Mouse (Mus musculus) B cell, adult 2 months (primary cell): ENCODE results near the gene Hmgb2.
"Not testable (repeated sequence)": the region's sequence is repeated elsewhere in the genome, so short reads cannot be mapped to it uniquely, and the experiment has no call there.

ENCODE experiments used
- DNase-seq, 2 experiments: peaks; one replicate each; pipeline ENCODE4 v3.0.0; 2022

The Hmgb2 gene

GRCm38 (mm10) chr8:57511316-57512118 is at the start of gene Hmgb2:
Hmgb2 (plus strand) TSS chr8:57511907.
- DNase-seq, result peak; percentile 99 to 100

DNA sequence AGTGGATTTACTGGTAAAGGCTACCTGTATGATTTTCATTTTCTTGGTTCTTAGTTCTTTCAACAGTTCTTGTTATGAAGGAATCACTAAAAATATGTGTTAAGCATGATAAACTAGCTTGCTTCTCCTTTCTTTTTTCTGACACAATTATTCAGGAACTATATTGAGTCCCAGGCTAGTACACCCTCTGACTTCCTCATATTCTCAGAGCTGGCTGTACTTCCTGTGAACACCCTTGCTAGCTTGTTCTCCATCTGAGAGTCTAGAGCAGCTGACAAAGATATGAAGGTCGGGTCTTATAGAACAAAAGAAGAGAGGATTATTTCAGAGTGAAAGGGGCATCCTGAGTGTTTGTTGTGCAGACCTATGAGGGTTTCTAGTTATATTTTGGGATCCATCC is 48.9 kb upstream of the Hmgb2 start:
- DNase-seq, result no peak

DNA sequence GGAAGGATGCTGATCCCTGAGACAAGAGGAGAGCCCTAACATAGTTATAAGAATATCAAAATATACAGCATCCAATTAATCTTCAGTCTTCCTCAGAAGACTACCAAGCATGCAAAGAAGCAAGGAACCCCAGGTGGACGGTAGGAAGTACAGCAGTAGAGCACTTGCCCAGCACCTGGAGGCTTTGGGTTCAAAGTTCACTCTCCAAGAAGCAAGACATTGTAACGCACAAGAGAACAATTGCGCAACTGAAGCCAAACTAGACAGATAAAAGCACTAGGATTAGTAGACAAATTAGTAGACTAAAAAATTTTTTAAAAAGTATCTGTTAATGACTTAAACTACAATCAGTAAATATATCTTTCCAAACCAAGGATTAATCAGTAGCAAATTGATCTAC is 48.0 kb upstream of the Hmgb2 start:
- no peak for DNase-seq

GRCm38 (mm10) chr8:57468624-57469023 is 43.1 kb upstream of the Hmgb2 start:
- DNase-seq, result no peak

GRCm38 (mm10) chr8:57470863-57471262 is 40.8 kb upstream of the Hmgb2 start:
- DNase-seq, result no peak

- no peak for DNase-seq
Measured at GRCm38 (mm10) chr8:57473751-57474150, 38.0 kb upstream of the Hmgb2 start.

DNA sequence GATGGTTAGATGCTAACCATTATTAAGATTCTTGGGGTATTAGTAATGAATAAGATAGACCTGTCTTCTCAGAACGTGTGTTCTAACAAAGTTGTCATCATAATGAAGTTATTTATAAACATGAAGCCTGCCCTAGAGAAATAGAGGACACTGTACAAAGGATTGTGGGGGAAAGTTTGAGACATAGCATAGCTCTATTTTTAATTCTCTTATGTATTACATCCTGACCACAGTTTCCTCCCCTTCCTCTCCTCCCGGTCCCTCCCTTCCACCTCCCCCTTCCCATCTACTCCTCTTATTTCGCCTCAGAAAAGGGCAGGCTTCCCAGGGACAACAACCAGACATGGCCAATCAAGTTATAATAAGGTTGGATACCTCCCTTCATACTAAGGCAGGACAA is 33.3 kb upstream of the Hmgb2 start:
- no peak for DNase-seq

- no peak for DNase-seq
Measured at GRCm38 (mm10) chr8:57479700-57480099, 32.0 kb upstream of the Hmgb2 start.

DNA sequence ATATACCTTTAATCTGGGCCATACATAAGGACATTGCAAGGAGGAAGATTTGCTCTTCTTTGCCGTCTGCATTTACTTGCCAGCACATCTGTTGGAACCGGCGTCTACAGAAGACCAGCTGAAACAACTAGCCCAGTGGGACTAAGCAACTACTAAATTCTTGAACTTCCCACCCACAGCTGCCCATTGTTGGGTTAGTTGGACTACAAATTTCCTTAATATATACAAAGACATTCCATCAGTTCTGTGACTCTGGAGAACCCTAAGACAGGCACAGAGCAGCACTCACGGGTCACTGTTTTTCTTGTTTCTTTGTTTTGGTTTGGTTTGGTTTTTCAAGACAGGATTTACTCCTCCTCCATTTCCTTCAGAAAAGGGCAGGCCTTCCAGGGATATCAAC is 31.1 kb upstream of the Hmgb2 start:
- no peak for DNase-seq

DNA sequence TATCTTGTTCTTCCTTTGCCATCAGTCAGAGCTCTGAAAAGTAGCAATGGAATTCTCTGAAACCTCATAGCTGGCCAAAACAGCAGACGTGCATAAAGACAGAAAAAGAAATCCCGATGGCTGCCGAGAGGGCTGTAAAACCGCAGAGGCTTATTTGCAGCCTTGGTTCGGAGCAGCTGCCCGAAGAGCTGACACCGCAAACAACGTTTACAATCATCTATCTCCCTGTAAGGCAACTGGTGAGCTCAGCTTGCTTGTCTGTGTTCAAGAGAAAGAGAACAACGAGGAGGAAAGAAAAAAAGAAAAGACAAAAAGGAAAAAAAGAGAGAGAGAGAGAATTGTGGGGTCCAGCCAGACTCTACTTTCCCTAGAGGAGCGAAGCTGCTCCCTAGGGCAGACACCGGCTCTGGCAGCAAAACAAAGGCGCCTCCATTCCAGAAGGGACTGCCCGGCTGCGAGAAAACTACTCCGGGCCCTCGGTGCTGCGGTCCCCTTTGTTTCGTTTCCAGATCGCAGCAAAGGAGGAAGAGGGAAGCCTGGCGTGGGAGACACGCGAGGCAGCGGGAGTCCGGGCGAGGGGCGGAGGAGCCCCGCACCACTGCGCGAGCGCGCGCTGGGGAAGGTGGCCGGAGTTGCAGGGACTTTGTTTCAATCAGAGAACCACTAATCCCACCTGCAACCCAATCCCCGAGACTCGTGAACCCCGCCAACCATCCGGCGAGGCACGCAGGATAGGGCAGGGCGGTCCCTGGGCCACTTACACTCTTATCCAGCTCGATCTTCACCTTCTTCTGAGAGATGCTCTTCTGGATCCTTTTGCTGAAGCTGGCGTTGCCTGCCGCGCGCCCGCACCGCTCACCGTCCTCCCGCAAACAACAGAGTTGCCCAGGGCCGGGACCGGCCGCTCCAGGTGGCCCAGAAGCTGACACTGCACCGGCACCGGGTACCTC is 24.9 kb upstream of the Hmgb2 start:
- DNase-seq, result peak; percentile 19 to 53

- DNase-seq, result peak; percentile 100
Measured at GRCm38 (mm10) chr8:57487441-57488155, 24.1 kb upstream of the Hmgb2 start, which contains the start of gene Sap30. Sap30 (minus strand) TSS chr8:57487860.

GRCm38 (mm10) chr8:57488312-57488765 is 23.4 kb upstream of the Hmgb2 start:
- DNase-seq, result peak; percentile 82 to 84

- no peak for DNase-seq
Measured at GRCm38 (mm10) chr8:57489366-57489765, 22.3 kb upstream of the Hmgb2 start.

DNA sequence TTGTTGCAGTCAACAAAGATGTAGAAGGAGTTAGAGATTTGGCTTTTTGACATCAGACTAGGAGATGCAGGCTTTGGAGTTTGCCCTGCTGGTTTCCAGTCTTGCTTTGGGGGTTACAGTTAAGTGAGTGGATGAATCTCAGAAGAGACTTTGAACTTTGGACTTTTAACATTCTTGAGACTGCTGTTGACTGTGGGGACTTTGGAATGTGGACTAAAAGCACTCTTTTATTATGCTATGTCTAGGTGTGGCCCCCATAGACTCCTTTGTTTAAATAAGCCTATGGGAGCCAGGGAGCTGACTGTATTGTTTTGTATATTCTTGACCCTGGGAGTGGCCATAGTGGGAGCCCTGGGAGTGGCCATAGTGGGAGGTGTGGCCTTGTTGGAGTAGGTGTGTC is 21.8 kb upstream of the Hmgb2 start:
- DNase-seq, result no peak

DNA sequence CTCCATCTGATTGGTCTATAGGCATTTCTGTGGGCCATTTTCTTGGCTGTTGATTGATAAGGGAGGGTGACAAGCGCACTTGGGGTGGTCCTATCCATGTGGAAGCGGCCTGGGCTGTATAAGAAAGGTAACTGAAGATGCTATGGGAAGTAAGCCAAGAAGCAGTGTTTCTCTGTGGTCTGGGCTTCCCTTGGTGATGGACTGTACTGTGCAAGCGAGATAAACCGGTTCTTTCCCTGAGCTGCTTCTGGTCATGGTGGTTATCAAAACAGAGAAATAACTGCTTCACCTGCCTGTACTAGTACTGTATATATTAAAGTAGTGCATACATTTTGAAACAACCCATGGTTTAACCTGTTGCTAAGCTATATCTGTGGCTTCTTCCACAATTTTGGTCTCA is 19.8 kb upstream of the Hmgb2 start:
- DNase-seq, result no peak

DNA sequence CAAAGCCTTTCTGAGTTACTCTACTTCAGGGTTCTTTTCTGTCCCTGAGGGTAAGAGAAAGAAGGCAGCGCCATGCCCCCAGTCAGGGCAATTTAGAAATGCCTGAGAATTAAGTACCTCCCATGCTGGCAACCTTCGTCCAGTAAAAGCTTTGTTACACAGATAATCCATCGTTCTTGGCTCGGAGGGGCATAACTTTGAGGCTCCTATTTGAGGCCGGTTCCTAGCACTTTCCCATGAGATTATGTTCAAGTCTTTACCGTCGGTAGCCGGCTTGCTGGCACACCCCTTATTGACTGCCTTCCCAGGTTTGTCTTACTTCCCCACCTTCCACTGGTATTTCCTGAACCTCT is 13.2 kb upstream of the Hmgb2 start:
- no peak for DNase-seq

DNA sequence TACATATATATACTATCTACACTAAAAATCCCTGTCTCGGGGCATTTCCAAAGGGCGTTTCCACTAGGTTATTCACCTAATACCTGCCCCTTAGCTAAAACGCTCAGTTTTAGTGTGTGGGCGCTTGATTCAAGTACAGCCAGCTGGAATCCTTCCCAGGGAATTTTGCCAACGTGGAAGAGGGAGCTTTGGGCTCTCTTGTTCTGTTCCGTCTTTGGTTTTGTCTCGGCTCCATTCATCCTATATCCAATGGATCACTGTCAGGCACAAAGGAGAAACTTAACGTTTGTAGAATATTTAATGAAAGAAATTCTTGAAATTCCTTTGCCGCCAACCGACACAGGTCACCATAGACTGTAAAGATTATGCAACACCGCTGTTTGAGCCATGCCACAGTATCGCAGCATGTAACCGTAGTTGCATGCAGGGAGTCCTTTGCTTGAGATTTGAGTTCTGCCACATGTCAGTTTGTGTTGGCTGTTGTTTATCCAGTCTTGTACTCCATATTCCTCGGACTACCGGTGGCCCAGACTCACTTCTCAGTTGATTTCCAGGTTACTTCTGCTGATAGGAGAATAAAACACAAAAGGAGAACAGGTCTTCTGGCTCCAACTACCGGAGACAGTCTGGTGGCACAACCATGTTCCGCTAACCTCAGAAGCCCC is 12.7 kb upstream of the Hmgb2 start:
- DNase-seq, result no peak

GRCm38 (mm10) chr8:57503641-57504040 is 8.1 kb upstream of the Hmgb2 start:
- peak; percentile 90 to 91 for DNase-seq

- not testable (repeated sequence) for DNase-seq
Measured at GRCm38 (mm10) chr8:57505500-57505899, 6.2 kb upstream of the Hmgb2 start.

DNA sequence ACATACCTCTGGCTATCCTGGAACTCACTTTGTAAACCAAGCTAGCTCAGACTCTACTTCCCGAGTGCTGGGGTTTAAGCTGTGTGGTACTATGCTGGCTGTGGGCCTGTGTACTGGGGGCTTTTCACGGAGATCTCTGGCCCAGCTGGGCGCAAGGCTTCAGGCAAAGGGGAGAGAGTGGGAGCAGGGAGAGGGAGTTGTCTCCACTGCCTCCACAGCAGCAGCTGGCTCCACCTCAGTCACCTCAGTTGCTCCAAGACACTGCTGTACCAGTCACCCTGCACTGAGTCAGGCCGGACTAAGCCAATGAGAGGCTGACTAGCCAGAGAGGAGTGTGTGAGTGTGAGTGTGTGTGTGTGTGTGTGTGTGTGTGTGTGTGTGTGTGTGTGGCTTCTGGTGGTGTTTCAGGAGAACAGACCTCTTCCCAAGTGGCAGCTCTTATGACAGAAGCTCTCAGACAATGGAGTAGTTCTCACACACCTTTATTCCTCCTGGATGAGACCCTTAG is 4.1 kb upstream of the Hmgb2 start:
- no peak for DNase-seq

- DNase-seq, result no peak
Measured at GRCm38 (mm10) chr8:57508657-57509056, 3.0 kb upstream of the Hmgb2 start.

GRCm38 (mm10) chr8:57510791-57511315 is 854 bp upstream of the Hmgb2 start:
- peak in 1 of 2 experiments; percentile 13 for DNase-seq
